Mouse (Mus musculus): ENCODE data around the gene Tmem270.

- TF ChIP-seq CTCF (IDR thresholded peaks at IDR 0.05; ENCODE audit: insufficient read depth, low read length) (no peak), POLR2A (IDR thresholded peaks at IDR 0.05; ENCODE audit: borderline replicate concordance, extremely low read depth, low read depth, low read length) (no peak)
Observed at GRCm38 (mm10) chr5:134891552-134891951, 15.0 kb downstream of the Tmem270 start.

All from lung, adult 2 months (tissue).